Comparison of ENCODE assay signal across 27 mouse cellular contexts in the genomic region with DNA sequence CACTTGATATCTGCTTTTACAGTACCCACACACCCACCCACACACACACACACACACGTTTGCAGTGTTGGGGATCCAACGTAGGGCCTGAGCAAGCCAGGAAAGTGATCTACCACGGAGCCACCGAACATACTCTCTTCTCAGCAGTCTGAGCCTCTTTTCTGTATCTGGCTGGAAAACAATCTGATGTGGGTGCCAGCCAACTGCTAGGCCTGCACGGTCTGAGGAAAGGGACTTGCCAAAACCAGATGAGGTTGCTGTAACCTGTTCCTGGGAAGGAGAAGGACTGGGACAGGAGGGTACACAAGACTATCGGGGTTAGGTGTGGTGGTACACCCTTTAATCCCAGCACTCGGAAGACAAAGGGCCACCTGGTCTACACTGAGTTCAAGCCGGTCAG. TPM values are rescaled to one million over a fixed set of nuclear protein-coding genes. Genes with fewer than 3 reads are reported as not detected.
DNase-seq lines count a peak whose midpoint lies in the region; ATAC-seq lines count a peak whose summit lies in the region.
"Had no signal": no experiment of that assay in that cellular context is flagged by ENCODE, and none has a peak within 500 bp of the region (broad histone marks: within the 10 kb centered on the region; RNA-seq: fewer than 3 reads in every experiment).

No protein-coding gene starts in this region.

- H3K9ac ChIP-seq in kidney, embryonic 15.5 days: no peak overlapping the region
- H3K9ac ChIP-seq in forebrain, embryonic 11.5 days (ENCODE audit: low read length): no peak overlapping the region
- H3K9ac ChIP-seq: heart, embryonic 13.5 days; hindbrain, embryonic 15.5 days; limb, embryonic 15.5 days; neural tube, embryonic 15.5 days; stomach, embryonic 15.5 days had no signal

- no peaks in the 10 kb centered on the region for H3K27me3 ChIP-seq in kidney, embryonic 15.5 days
- no peaks in the 10 kb centered on the region for H3K27me3 ChIP-seq in forebrain, embryonic 11.5 days (ENCODE audit: control insufficient read depth, insufficient read depth, low read length)
- H3K27me3 ChIP-seq: heart, embryonic 13.5 days; hindbrain, embryonic 15.5 days; limb, embryonic 15.5 days; neural tube, embryonic 15.5 days; stomach, embryonic 15.5 days had no signal

- no peak for DNase-seq in frontal cortex, postnatal 14 days (ENCODE audit: low spot score in 2 of 2)
- DNase-seq in urinary bladder, postnatal 14 days (ENCODE audit: low spot score): peak; percentile 36
- DNase-seq in urinary bladder, postnatal 25 days (ENCODE audit: low spot score): no peak
- no peak for DNase-seq in forebrain, embryonic 11.5 days (ENCODE audit: low spot score)
- DNase-seq: adrenal gland, adult 8-10 months; B cell, adult 2 months; cerebellum, adult 11-12 months; heart, adult 18-20 months; heart, postnatal 4 days; lung, adult 18-20 months had no signal

- peak; percentile 57; the same call in 1 of the 2 replicates for ATAC-seq in frontal cortex, adult (ENCODE audit: low TSS enrichment)
- ATAC-seq in kidney, embryonic 15.5 days (replicated peaks; ENCODE audit: low FRiP score): no peak
- no peak for ATAC-seq in granulocyte monocyte progenitor cell, adult 5-6 weeks (replicated peaks; ENCODE audit: poor library complexity, severe bottlenecking)
- no peak for ATAC-seq in megakaryocyte-erythroid progenitor cell, adult 5-6 weeks (replicated peaks; ENCODE audit: low FRiP score, low TSS enrichment, poor library complexity, severe bottlenecking)
- no peak for ATAC-seq in forebrain, embryonic 11.5 days (replicated peaks; ENCODE audit: low FRiP score)
- ATAC-seq: intestine, embryonic 16.5 days; midbrain, embryonic 16.5 days had no signal

- WGBS in kidney, embryonic 15.5 days: 65% methylated on average over 8 of the region's 8 CpGs
- WGBS in forebrain, embryonic 11.5 days: 78% methylated on average over 8 of the region's 8 CpGs

- no peak overlapping the region for H3K4me3 ChIP-seq in kidney, embryonic 15.5 days (replicated peaks)
- H3K4me3 ChIP-seq in forebrain, embryonic 11.5 days (ENCODE audit: low read depth, low read length): no peak overlapping the region
- H3K4me3 ChIP-seq: heart, embryonic 13.5 days; hindbrain, embryonic 15.5 days; limb, embryonic 15.5 days; neural tube, embryonic 15.5 days; stomach, embryonic 15.5 days had no signal

- no peaks in the 10 kb centered on the region for H3K36me3 ChIP-seq in kidney, embryonic 15.5 days
- H3K36me3 ChIP-seq in forebrain, embryonic 11.5 days (ENCODE audit: control insufficient read depth, insufficient read depth, low read length): no peaks in the 10 kb centered on the region
- H3K36me3 ChIP-seq: heart, embryonic 13.5 days; hindbrain, embryonic 15.5 days; limb, embryonic 15.5 days; neural tube, embryonic 15.5 days; stomach, embryonic 15.5 days had no signal

- peak overlapping the region; percentile 23; the same call in 1 of the 2 replicates for H3K27ac ChIP-seq in kidney, embryonic 15.5 days
- H3K27ac ChIP-seq in forebrain, embryonic 11.5 days (ENCODE audit: low read depth, low read length): no peak overlapping the region
- H3K27ac ChIP-seq: heart, embryonic 13.5 days; hindbrain, embryonic 15.5 days; limb, embryonic 15.5 days; neural tube, embryonic 15.5 days; stomach, embryonic 15.5 days had no signal

- no peaks in the 10 kb centered on the region for H3K9me3 ChIP-seq in kidney, embryonic 15.5 days (replicated peaks)
- no peaks in the 10 kb centered on the region for H3K9me3 ChIP-seq in forebrain, embryonic 11.5 days (ENCODE audit: control insufficient read depth, low read length)
- H3K9me3 ChIP-seq: heart, embryonic 13.5 days; hindbrain, embryonic 15.5 days; limb, embryonic 15.5 days; neural tube, embryonic 15.5 days; stomach, embryonic 15.5 days had no signal

- no peak overlapping the region for H3K4me2 ChIP-seq in kidney, embryonic 15.5 days
- no peak overlapping the region for H3K4me2 ChIP-seq in forebrain, embryonic 11.5 days (ENCODE audit: low read depth, low read length, severe bottlenecking)
- H3K4me2 ChIP-seq: heart, embryonic 13.5 days; hindbrain, embryonic 15.5 days; limb, embryonic 15.5 days; neural tube, embryonic 15.5 days; stomach, embryonic 15.5 days had no signal

- H3K4me1 ChIP-seq in kidney, embryonic 15.5 days: 0 out of 2 replicates have a peak, but pooled peaks cover 11% of the 10 kb centered on the region
- no peaks in the 10 kb centered on the region for H3K4me1 ChIP-seq in forebrain, embryonic 11.5 days (replicated peaks; ENCODE audit: control insufficient read depth, insufficient read depth, low read length)
- H3K4me1 ChIP-seq: heart, embryonic 13.5 days; hindbrain, embryonic 15.5 days; limb, embryonic 15.5 days; neural tube, embryonic 15.5 days; stomach, embryonic 15.5 days had no signal

RNA-seq across cellular contexts. Expression of a gene that starts 50.9 kb away (rescaled TPM):
- 0.52 and 0.81 TPM in 2 replicates for polyA plus RNA-seq in kidney, embryonic 15.5 days (2015; fragmentation: Nextera tagmentation; extraction: Ambion mirVana)
- not detected in 2 replicates for total RNA-seq in granulocyte monocyte progenitor cell, adult 5-6 weeks (2014; fragmentation: Nextera tagmentation)
- not detected in 2 replicates for total RNA-seq in granulocyte monocyte progenitor cell, adult 5-6 weeks (2017)
- not detected in 2 replicates for total RNA-seq in megakaryocyte-erythroid progenitor cell, adult 5-6 weeks (2014; fragmentation: Nextera tagmentation)
- not detected in 2 replicates for total RNA-seq in megakaryocyte-erythroid progenitor cell, adult 5-6 weeks (2017)
- polyA plus RNA-seq in forebrain, embryonic 11.5 days (2014; fragmentation: Nextera tagmentation; extraction: Ambion mirVana): not detected in 2 replicates
- total RNA-seq: common myeloid progenitor, adult 5-6 weeks; gastrocnemius, adult 8-10 months; heart, adult 18-20 months; heart, postnatal 4 days; layer of hippocampus, adult 8-10 months; left cerebral cortex, adult 18-20 months; left cerebral cortex, postnatal 36 days had no signal
- polyA plus RNA-seq: heart, embryonic 13.5 days; midbrain, embryonic 16.5 days; neural tube, embryonic 15.5 days; urinary bladder, adult 2 months had no signal

RNA-seq across cellular contexts. Expression of a gene that starts 51.1 kb away (rescaled TPM):
- 2.2 and 2.6 TPM in 2 replicates for polyA plus RNA-seq in kidney, embryonic 15.5 days (2015; fragmentation: Nextera tagmentation; extraction: Ambion mirVana)
- total RNA-seq in granulocyte monocyte progenitor cell, adult 5-6 weeks (2014; fragmentation: Nextera tagmentation): not detected in 2 replicates
- total RNA-seq in granulocyte monocyte progenitor cell, adult 5-6 weeks (2017): not detected in 2 replicates
- 0.15 TPM in 1 of 2 replicates, not detected in the other for total RNA-seq in megakaryocyte-erythroid progenitor cell, adult 5-6 weeks (2014; fragmentation: Nextera tagmentation)
- 0.57 TPM in 1 of 2 replicates, not detected in the other for total RNA-seq in megakaryocyte-erythroid progenitor cell, adult 5-6 weeks (2017)
- not detected in 2 replicates for polyA plus RNA-seq in forebrain, embryonic 11.5 days (2014; fragmentation: Nextera tagmentation; extraction: Ambion mirVana)
- total RNA-seq: common myeloid progenitor, adult 5-6 weeks had no signal
